Mouse (Mus musculus): ENCODE data around the gene Pitpnm2. TPM values are rescaled to one million over a fixed set of nuclear protein-coding genes. Genes with fewer than 3 reads are reported as not detected.

The Pitpnm2 gene
- polyA plus RNA-seq, 1 experiment from 2014 or later: 6.2 TPM

DNA sequence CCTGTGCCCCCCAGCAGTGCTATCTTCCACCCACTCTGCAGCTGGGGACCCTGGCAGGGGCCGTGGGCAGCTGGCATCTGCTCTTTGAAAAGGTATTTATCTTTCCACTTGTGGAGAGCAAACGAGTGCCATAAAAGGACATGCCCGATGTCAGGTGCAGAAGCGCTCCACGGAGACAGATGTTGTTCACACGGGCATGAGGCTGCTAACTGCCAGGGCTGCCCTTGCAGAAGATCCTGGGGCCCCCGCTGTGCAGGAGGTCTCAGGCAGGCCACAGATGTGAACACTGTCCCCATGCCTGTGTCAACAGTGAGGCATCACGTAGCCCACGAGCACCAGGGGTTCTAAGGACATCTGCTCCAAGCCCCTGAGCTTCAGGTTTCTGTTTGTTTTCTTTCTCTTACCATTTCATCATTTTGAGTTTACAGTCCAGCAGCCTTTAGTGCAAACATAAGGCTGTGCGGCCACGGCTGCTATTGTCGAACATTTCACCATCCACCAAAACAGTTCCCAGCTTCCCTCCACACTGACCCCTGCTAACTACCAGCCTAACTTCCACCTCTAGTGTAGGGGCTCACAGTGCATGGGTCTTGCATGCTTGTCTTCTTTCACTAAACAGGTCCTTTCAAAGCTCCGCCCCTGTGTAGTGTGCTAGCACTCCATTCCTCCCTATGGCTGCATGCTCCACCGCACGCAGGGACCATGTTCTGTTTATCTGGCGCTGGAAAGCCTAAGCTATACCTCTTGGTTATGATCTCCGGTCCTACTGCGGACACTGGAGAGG lies 17.0 kb downstream of the Pitpnm2 start:
- DNase-seq (ENCODE audit: low spot score) (no peak), ATAC-seq (replicated peaks; ENCODE audit: low FRiP score, low TSS enrichment, low read depth) (no peak)
- no peak overlapping the region for H3K4me3 ChIP-seq (ENCODE audit: low read depth, low read length)
- no peak overlapping the region for H3K9ac ChIP-seq (ENCODE audit: low read length)
- peaks cover 17% of the 10 kb centered on the region for H3K4me1 ChIP-seq (replicated peaks; ENCODE audit: control insufficient read depth, insufficient read depth, low read length)
- H3K27ac ChIP-seq (ENCODE audit: low read depth): peak overlapping the region; percentile 38
- 40% methylated on average over 18 of the region's 18 CpGs for WGBS
- no peak overlapping the region for H3K4me2 ChIP-seq (ENCODE audit: low read length)
- H3K27me3 ChIP-seq (replicated peaks; ENCODE audit: control insufficient read depth, insufficient read depth, low read length): no peaks in the 10 kb centered on the region
- no peaks in the 10 kb centered on the region for H3K9me3 ChIP-seq (ENCODE audit: control insufficient read depth, low read length)
- no peaks in the 10 kb centered on the region for H3K36me3 ChIP-seq (ENCODE audit: control insufficient read depth, insufficient read depth, low read length)

DNA sequence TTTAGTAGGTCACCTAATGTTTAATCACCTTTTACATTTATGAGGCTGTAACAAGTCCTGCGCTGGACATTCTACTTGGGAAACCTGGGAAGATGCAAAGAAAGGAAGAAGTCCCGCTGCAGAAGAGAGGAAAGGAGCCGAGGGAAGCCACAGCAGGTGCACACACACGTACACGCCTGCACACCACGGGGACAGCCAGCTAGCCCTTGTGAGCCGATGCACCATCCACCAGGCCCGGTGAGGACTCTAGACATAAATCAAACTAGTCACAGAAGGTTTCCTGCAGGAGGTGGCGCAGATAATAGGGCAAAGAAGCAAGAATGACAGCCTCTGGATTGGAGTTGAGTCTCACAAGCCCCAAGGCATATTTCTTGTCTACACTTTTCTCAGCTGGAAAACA lies 19.1 kb downstream of the Pitpnm2 start:
- ATAC-seq (replicated peaks; ENCODE audit: low FRiP score, low TSS enrichment, low read depth): no peak
- Histone ChIP-seq H3K4me3 (ENCODE audit: low read depth, low read length) (no peak overlapping the region), H3K27me3 (replicated peaks; ENCODE audit: control insufficient read depth, insufficient read depth, low read length) (no peaks in the 10 kb centered on the region), H3K9me3 (ENCODE audit: control insufficient read depth, low read length) (no peaks in the 10 kb centered on the region), H3K36me3 (ENCODE audit: control insufficient read depth, insufficient read depth, low read length) (no peaks in the 10 kb centered on the region), H3K4me2 (ENCODE audit: low read length) (no peak overlapping the region), H3K9ac (ENCODE audit: low read length) (no peak overlapping the region), H3K27ac (ENCODE audit: low read depth) (no peak overlapping the region), H3K4me1 (replicated peaks; ENCODE audit: control insufficient read depth, insufficient read depth, low read length) (peaks cover 17% of the 10 kb centered on the region)
- 71% methylated on average over 9 of the region's 9 CpGs for WGBS
- DNase-seq (ENCODE audit: low spot score): no peak

DNA sequence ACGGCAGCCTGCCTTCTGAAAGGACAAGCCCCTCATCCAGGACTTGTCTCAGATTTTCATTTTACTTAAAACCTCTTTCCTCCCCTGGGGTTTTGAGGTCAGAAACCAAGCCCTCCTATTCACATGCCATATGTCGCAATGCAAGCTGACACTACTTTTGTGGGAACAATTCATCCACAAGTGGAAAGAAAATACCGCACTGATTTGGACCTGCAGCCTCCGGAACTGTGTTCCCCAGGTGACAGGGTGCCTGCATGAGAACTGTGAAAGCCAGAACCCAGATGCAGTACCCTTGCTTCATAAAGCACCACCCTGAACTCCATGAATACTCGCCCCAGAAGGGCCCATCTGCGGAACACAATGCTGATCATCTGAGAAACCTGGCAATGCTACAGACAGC lies 22.4 kb downstream of the Pitpnm2 start:
- no peaks in the 10 kb centered on the region for H3K27me3 ChIP-seq (replicated peaks; ENCODE audit: control insufficient read depth, insufficient read depth, low read length)
- H3K36me3 ChIP-seq (ENCODE audit: control insufficient read depth, insufficient read depth, low read length): no peaks in the 10 kb centered on the region
- no peak for DNase-seq (ENCODE audit: low spot score)
- H3K9me3 ChIP-seq (ENCODE audit: control insufficient read depth, low read length): no peaks in the 10 kb centered on the region
- no peak for ATAC-seq (replicated peaks; ENCODE audit: low FRiP score, low TSS enrichment, low read depth)
- H3K4me3 ChIP-seq (ENCODE audit: low read depth, low read length): no peak overlapping the region
- H3K27ac ChIP-seq (ENCODE audit: low read depth): no peak overlapping the region
- 0 out of 2 replicates have a peak, but pooled peaks cover 4% of the 10 kb centered on the region for H3K4me1 ChIP-seq (replicated peaks; ENCODE audit: control insufficient read depth, insufficient read depth, low read length)
- 79% methylated on average over 6 of the region's 6 CpGs for WGBS
- no peak overlapping the region for H3K9ac ChIP-seq (ENCODE audit: low read length)
- no peak overlapping the region for H3K4me2 ChIP-seq (ENCODE audit: low read length)

DNA sequence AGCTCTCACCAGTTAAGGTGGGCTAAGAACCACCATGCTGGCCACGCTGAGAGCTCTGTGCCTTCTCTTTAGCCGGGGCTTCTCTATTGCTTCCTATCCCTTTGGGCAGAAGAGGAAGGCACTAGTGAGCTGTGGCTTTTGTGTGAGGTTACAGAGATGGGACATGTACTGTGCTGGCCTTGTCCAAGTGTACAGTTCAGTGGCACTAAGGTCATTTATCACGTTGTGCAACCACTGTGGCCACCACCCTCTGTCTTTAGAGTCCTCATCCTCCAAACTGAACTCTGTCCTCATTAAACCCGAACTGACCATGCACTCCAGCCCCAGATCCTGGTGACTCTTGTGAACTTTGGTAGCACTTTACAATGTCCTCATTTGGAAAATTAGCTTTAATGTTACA lies 23.1 kb downstream of the Pitpnm2 start:
- H3K9ac ChIP-seq (ENCODE audit: low read length): no peak overlapping the region
- 88% methylated on average over 4 of the region's 4 CpGs for WGBS
- no peak overlapping the region for H3K27ac ChIP-seq (ENCODE audit: low read depth)
- H3K9me3 ChIP-seq (ENCODE audit: control insufficient read depth, low read length): no peaks in the 10 kb centered on the region
- H3K4me1 ChIP-seq (replicated peaks; ENCODE audit: control insufficient read depth, insufficient read depth, low read length): peaks cover 5% of the 10 kb centered on the region
- H3K4me3 ChIP-seq (ENCODE audit: low read depth, low read length): no peak overlapping the region
- no peak overlapping the region for H3K4me2 ChIP-seq (ENCODE audit: low read length)
- no peaks in the 10 kb centered on the region for H3K36me3 ChIP-seq (ENCODE audit: control insufficient read depth, insufficient read depth, low read length)
- no peaks in the 10 kb centered on the region for H3K27me3 ChIP-seq (replicated peaks; ENCODE audit: control insufficient read depth, insufficient read depth, low read length)
- DNase-seq (ENCODE audit: low spot score): no peak
- no peak for ATAC-seq (replicated peaks; ENCODE audit: low FRiP score, low TSS enrichment, low read depth)

DNA sequence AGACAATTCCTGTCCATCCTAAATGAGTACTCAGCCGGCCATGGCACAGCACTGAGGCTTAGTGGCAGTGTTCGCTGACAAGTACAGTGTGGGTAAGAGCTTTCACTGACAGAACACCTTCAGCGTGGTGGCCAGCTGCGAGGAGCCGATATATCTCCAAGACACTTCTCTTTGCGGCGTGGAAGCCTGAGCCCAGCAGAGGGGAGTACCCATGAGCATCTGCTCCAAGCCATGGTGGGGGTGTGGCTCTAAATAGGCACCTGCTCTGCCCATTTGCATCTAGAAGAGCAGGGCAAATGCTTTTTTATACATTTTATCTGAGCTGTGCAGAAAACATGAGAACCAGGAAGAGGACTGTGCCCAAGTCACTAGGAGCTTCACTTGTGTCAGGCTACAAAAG lies 23.7 kb downstream of the Pitpnm2 start:
- 92% methylated on average over 7 of the region's 7 CpGs for WGBS
- no peaks in the 10 kb centered on the region for H3K9me3 ChIP-seq (ENCODE audit: control insufficient read depth, low read length)
- ATAC-seq (replicated peaks; ENCODE audit: low FRiP score, low TSS enrichment, low read depth): no peak
- no peak overlapping the region for H3K9ac ChIP-seq (ENCODE audit: low read length)
- no peaks in the 10 kb centered on the region for H3K36me3 ChIP-seq (ENCODE audit: control insufficient read depth, insufficient read depth, low read length)
- no peaks in the 10 kb centered on the region for H3K27me3 ChIP-seq (replicated peaks; ENCODE audit: control insufficient read depth, insufficient read depth, low read length)
- H3K27ac ChIP-seq (ENCODE audit: low read depth): no peak overlapping the region
- H3K4me3 ChIP-seq (ENCODE audit: low read depth, low read length): no peak overlapping the region
- peaks cover 11% of the 10 kb centered on the region for H3K4me1 ChIP-seq (replicated peaks; ENCODE audit: control insufficient read depth, insufficient read depth, low read length)
- DNase-seq (ENCODE audit: low spot score): no peak
- H3K4me2 ChIP-seq (ENCODE audit: low read length): no peak overlapping the region

DNA sequence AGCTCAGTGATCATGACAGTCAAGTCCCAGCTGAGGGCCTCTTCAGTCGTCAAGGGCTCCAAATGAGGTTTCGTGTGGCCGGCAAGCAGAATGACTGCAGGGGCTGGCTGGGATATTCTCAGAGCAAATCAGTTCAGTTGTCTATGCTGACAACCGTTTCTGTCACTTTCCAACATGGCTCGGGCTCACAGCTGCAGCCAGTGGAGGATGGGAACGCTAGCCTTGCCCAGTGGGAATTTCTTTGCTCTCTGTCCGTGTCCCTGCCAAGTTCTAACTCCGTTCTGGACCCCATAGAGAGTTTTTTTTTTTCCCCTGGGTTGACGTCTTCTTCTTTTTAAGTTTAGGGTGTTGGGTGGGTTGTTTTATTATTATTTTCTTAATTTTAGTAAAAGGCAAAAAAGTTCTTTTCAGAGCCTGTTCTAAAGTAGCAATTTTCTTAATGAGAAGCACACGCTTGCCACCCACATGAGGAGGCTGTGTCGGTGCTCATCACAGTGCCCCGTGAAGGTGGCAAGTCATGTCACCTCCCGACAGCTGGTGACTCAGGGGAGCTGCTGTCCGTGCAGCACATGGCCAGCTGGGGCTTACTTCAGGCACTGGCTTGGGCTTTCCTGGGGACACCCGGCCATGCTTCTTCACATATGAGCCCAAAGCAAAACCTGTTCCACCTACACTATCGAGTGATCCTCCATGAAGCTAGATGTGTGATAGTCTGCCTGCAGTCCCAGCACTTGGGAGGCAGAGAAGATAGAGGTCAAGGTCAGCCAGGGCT lies 25.1 kb downstream of the Pitpnm2 start:
- Histone ChIP-seq H3K27ac (ENCODE audit: low read depth) (no peak overlapping the region), H3K4me3 (ENCODE audit: low read depth, low read length) (no peak overlapping the region), H3K27me3 (replicated peaks; ENCODE audit: control insufficient read depth, insufficient read depth, low read length) (no peaks in the 10 kb centered on the region), H3K4me2 (ENCODE audit: low read length) (no peak overlapping the region), H3K4me1 (replicated peaks; ENCODE audit: control insufficient read depth, insufficient read depth, low read length) (peaks cover 16% of the 10 kb centered on the region), H3K9me3 (ENCODE audit: control insufficient read depth, low read length) (no peaks in the 10 kb centered on the region), H3K9ac (ENCODE audit: low read length) (no peak overlapping the region), H3K36me3 (ENCODE audit: control insufficient read depth, insufficient read depth, low read length) (no peaks in the 10 kb centered on the region)
- DNase-seq (ENCODE audit: low spot score) (no peak), ATAC-seq (replicated peaks; ENCODE audit: low FRiP score, low TSS enrichment, low read depth) (no peak)
- 77% methylated on average over 16 of the region's 16 CpGs for WGBS

DNA sequence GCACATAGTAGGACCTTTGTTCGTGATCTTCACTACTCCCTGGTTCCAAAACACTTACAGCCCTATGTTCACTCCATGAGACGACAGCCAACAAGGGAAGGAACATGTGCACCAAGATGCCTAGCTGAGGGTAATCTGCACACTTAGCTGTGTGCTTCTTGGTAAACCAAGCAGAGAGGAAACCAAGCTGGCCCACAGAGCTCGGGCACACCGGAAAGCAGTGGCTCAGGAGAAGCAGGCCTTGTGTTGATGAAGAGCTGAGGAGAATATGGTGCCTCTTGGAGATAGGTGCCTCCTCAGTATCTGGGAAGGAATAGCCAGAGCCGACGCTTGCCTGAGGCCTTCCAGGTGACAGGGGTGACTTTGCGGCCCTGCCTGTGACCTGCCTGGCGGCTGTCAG lies 26.0 kb downstream of the Pitpnm2 start:
- no peaks in the 10 kb centered on the region for H3K9me3 ChIP-seq (ENCODE audit: control insufficient read depth, low read length)
- ATAC-seq (replicated peaks; ENCODE audit: low FRiP score, low TSS enrichment, low read depth) (no peak), DNase-seq (ENCODE audit: low spot score) (no peak)
- no peak overlapping the region for H3K4me3 ChIP-seq (ENCODE audit: low read depth, low read length)
- H3K27ac ChIP-seq (ENCODE audit: low read depth): no peak overlapping the region
- H3K4me2 ChIP-seq (ENCODE audit: low read length): no peak overlapping the region
- 81% methylated on average over 8 of the region's 8 CpGs for WGBS
- no peaks in the 10 kb centered on the region for H3K36me3 ChIP-seq (ENCODE audit: control insufficient read depth, insufficient read depth, low read length)
- no peak overlapping the region for H3K9ac ChIP-seq (ENCODE audit: low read length)
- no peaks in the 10 kb centered on the region for H3K27me3 ChIP-seq (replicated peaks; ENCODE audit: control insufficient read depth, insufficient read depth, low read length)
- H3K4me1 ChIP-seq (replicated peaks; ENCODE audit: control insufficient read depth, insufficient read depth, low read length): peaks cover 16% of the 10 kb centered on the region

DNA sequence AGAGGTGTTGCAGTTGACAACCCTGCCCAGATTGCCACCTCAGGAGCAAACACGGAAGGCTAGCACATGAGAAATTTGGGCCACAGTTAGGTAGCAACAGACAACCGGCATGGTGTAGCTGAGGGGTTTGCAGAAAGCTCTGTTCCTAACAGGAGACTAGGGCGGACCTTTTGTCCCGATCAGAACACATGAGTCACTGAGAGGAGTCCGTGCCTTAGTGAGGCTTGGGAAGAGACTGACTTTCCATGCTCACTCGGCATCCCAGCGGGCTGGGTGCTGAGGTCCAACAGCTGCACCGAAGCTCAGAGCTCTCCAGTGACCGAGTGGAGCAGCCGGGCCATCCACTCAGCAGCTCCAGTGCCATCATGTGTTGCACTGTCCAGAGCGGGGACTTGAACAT lies 26.9 kb downstream of the Pitpnm2 start:
- no peaks in the 10 kb centered on the region for H3K9me3 ChIP-seq (ENCODE audit: control insufficient read depth, low read length)
- H3K9ac ChIP-seq (ENCODE audit: low read length): no peak overlapping the region
- H3K4me1 ChIP-seq (replicated peaks; ENCODE audit: control insufficient read depth, insufficient read depth, low read length): peaks cover 16% of the 10 kb centered on the region
- no peak overlapping the region for H3K27ac ChIP-seq (ENCODE audit: low read depth)
- H3K27me3 ChIP-seq (replicated peaks; ENCODE audit: control insufficient read depth, insufficient read depth, low read length): no peaks in the 10 kb centered on the region
- 84% methylated on average over 11 of the region's 11 CpGs for WGBS
- H3K4me2 ChIP-seq (ENCODE audit: low read length): no peak overlapping the region
- DNase-seq (ENCODE audit: low spot score): no peak
- H3K36me3 ChIP-seq (ENCODE audit: control insufficient read depth, insufficient read depth, low read length): no peaks in the 10 kb centered on the region
- no peak overlapping the region for H3K4me3 ChIP-seq (ENCODE audit: low read depth, low read length)
- ATAC-seq (replicated peaks; ENCODE audit: low FRiP score, low TSS enrichment, low read depth): no peak

DNA sequence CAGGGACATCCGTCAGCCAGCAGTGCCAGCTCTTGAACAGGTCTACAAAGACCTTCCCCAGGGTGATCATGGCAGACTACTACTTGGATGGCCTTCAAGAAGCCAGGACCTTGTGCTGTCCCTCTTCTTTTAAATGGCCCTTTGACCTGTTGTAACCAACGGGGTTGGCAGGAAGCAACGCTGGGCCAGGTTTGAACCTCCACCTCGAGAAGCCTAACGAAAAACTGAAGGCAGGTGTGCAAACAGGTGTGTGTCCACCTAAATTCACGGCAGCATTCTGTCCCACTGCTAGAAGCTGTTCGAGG lies 27.9 kb downstream of the Pitpnm2 start:
- peak overlapping the region; percentile 33; the same call in 1 of the 2 replicates for H3K27ac ChIP-seq (ENCODE audit: low read depth)
- H3K36me3 ChIP-seq (ENCODE audit: control insufficient read depth, insufficient read depth, low read length): no peaks in the 10 kb centered on the region
- H3K27me3 ChIP-seq (replicated peaks; ENCODE audit: control insufficient read depth, insufficient read depth, low read length): no peaks in the 10 kb centered on the region
- peaks cover 16% of the 10 kb centered on the region for H3K4me1 ChIP-seq (replicated peaks; ENCODE audit: control insufficient read depth, insufficient read depth, low read length)
- WGBS: 84% methylated on average over 7 of the region's 7 CpGs
- no peak overlapping the region for H3K4me3 ChIP-seq (ENCODE audit: low read depth, low read length)
- no peak overlapping the region; the same call in 1 of the 2 replicates for H3K4me2 ChIP-seq (ENCODE audit: low read length)
- H3K9me3 ChIP-seq (ENCODE audit: control insufficient read depth, low read length): no peaks in the 10 kb centered on the region
- ATAC-seq (replicated peaks; ENCODE audit: low FRiP score, low TSS enrichment, low read depth) (no peak), DNase-seq (ENCODE audit: low spot score) (no peak)
- H3K9ac ChIP-seq (ENCODE audit: low read length): no peak overlapping the region

Data from intestine, embryonic 14.5 days (tissue).